Mouse (Mus musculus) thymus, postnatal 36 days (tissue): ENCODE data around the gene Bloc1s5.

Experiments
- DNase-seq, 2 experiments: peaks; one replicate each; pipeline ENCODE4 v3.0.0; 2022; ENCODE audit warnings: mixed read lengths in 2 of 2

Gene Bloc1s5

DNA sequence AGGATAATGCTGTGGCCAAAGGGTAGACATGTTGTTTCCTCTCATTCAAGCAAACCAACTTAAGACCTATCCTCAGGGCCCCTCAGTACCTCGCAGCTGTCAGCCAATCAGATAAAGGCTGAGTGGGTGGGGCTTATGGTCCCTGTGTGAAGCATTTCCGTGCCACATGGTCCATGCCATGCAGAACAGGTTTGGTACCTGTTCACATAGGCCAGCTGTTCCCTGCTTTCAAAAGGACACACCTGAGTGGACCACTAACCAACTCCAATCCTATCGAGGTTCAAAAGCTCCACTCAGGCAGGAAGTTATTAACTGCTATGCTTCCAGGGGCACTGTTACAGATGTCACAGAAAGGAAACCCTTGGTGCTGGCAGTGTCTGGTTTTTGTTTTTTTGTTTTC is 80.7 kb downstream of the Bloc1s5 start:
- DNase-seq = no peak

- no peak for DNase-seq
Measured at GRCm38 (mm10) chr13:38548681-38549080, 86.2 kb downstream of the Bloc1s5 start.

GRCm38 (mm10) chr13:38547717-38548116 is 87.2 kb downstream of the Bloc1s5 start:
- no peak for DNase-seq

DNA sequence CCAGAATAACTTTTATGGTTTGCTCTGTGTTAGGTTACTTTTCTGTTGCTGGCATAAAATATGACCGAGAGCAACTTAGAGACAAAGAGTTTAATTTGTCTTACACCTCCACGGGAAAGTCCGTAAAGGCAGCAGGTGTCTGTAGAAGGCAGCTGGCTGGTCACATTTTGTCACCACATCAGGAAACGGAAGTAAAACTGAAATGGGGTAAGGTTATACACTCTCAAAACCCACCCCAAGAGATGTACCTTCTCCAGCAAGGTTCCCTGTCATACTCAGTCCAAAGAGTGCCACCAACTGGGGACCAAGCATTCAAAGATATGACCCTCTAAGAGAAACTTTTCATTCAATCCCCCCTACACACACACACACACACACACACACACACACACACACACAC is 88.2 kb downstream of the Bloc1s5 start:
- DNase-seq = no peak

GRCm38 (mm10) chr13:38545460-38545859 is 89.4 kb downstream of the Bloc1s5 start:
- no peak for DNase-seq

DNA sequence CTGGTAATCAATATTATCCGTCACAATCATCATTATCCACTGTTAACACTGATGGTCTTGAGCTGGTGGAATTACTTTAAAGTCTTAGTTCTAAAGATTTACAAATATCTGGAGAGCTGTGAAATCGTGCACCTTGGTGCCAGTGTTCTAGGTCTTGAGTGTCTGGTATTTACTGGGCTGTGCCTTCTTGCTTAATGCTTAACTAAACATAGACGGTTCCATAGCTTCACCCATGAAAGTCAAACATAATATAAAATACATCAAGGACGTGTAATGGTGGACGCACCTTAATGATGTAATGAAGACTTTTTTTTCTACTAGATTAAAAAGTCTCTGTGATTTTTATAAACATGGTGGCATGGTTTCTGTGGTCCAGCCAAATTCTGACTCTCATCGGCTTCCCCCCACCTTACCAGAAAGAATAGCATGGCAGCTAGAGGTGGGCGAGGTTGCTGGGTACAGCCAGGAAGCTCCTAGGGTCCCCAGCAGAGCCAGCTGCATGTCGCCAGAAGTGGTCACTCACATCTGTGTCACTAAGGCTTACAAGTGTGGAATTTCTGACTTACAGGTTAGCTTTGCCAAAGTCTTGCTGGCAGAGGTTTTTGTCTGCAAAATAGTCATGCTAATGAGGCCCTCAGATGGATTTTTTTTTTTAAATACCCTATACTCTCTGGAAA is 90.0 kb downstream of the Bloc1s5 start:
- DNase-seq = no peak

GRCm38 (mm10) chr13:38543455-38544125 is 91.3 kb downstream of the Bloc1s5 start:
- DNase-seq = no peak
